Mouse (Mus musculus): Measurements from ENCODE around the gene Kat6b. TPM values are rescaled to one million over a fixed set of nuclear protein-coding genes. Genes with fewer than 3 reads are reported as not detected.

Kat6b gene
- total and polyA plus RNA-seq, 3 experiments: 2.3 to 10.9 (median 8.0) TPM

DNA sequence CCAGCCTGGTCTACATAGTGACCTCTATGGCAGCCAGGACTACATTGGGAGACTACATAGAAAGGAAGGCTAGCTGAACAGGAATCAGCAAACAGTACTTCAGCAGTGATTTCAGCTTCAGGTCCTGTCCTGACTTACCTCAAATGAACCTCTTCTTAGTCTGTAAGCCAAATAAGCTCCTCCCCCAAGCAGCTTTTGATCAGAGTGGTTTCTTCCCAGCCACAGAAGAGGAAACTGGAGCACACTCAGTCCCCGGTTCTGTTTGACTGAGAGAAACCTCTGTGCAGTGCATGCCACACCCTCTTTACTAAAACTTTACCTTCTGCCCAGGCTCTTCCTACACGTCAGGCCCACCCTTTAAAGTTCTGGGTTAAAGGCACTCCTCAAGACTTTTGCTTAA, 172.6 kb downstream of the Kat6b start:
- dilution Hi-C loops (cut with MboI; ENCODE audit: extremely low pct_ligation_motif_present, extremely low pct_unique_long_range_greater_than_20kb, low sequenced_read_pairs): no loop called here
- DNase-seq (ENCODE audit: extremely low read depth): peak; percentile 43
- TF ChIP-seq GABPA (IDR thresholded peaks at IDR 0.05; ENCODE audit: insufficient replicate concordance, low read depth, low read length): no peak
- no peak for TF ChIP-seq IRF4 (IDR thresholded peaks at IDR 0.05; ENCODE audit: low read depth, low read length)
- no peak for TF ChIP-seq E2F4 (IDR thresholded peaks at IDR 0.05; ENCODE audit: insufficient replicate concordance, low read depth, low read length)
- no peak for TF ChIP-seq PAX5 (IDR thresholded peaks at IDR 0.05; ENCODE audit: low read length)
- TF ChIP-seq POLR2A (IDR thresholded peaks at IDR 0.05; ENCODE audit: low read depth, low read length): no peak
- no peak for TF ChIP-seq EP300 (IDR thresholded peaks at IDR 0.05; ENCODE audit: low read length)
- no peak for TF ChIP-seq RCOR1 (conservative IDR thresholded peaks at IDR 0.05; ENCODE audit: low read depth, low read length)
- TF ChIP-seq TCF12 (IDR thresholded peaks at IDR 0.05; ENCODE audit: low read depth, low read length): no peak
- TF ChIP-seq SIN3A (IDR thresholded peaks at IDR 0.05; ENCODE audit: low read length): no peak
- no peak for TF ChIP-seq SMC3 (IDR thresholded peaks at IDR 0.05; ENCODE audit: low read depth, low read length)
- no peak for TF ChIP-seq MAZ (IDR thresholded peaks at IDR 0.05; ENCODE audit: low read depth, low read length)
- no peak for TF ChIP-seq ZMIZ1 (IDR thresholded peaks at IDR 0.05; ENCODE audit: low read depth, low read length)
- Histone ChIP-seq H3K4me2 (ENCODE audit: insufficient read depth, low read depth, poor library complexity, severe bottlenecking) (no peak overlapping the region), H3K27me3 (replicated peaks) (no peaks in the 10 kb centered on the region), H3K9ac (ENCODE audit: insufficient read depth, low read depth) (no peak overlapping the region), H3K9me3 (replicated peaks; ENCODE audit: low read length) (no peaks in the 10 kb centered on the region), H3K27ac (ENCODE audit: insufficient read depth, low read depth) (no peak overlapping the region), H3K4me3 (replicated peaks in 1 of 3; ENCODE audit: low read depth in 2 of 3, low read length in 2 of 3, poor library complexity in 1 of 3) (no peak overlapping the region), H3K36me3 (replicated peaks in 1 of 2; ENCODE audit: control insufficient read depth in 1 of 2, insufficient read depth in 1 of 2, low read length in 1 of 2) (peaks cover 2 to 16% of the 10 kb centered on the region in 2 experiments), H3K79me2 (replicated peaks; ENCODE audit: control insufficient read depth, extremely low read depth, insufficient read depth, poor library complexity, severe bottlenecking) (no peaks in the 10 kb centered on the region), H3K4me1 (ENCODE audit: control insufficient read depth in 1 of 2, insufficient read depth in 2 of 2) (peaks cover 0 to 9% of the 10 kb centered on the region in 2 experiments; a peak in 2 of 4 replicates)
- in situ Hi-C loops (cut with MboI; ENCODE audit: low pct_ligation_motif_present, low pct_unique_long_range_greater_than_20kb, low sequenced_read_pairs): no loop called here

DNA sequence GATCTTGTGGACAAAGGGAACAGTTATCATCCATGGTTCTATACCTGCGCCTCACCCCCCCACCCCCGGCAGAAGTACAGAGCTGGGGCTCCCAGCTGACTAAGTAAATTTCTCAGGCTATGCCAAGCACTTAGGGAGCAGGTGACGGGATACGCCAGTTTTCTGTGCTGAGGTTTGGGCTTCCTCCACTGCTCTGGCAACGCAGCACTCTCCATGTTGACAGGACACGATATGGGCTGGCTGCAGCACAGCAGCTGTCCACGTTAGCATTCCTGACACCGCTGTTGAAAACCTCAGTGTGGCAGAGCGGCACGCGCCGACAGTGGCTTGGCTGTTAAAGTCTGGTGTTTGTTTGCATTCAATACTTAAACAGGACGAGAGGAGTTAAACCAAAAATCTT, 177.9 kb downstream of the Kat6b start:
- H3K79me2 ChIP-seq (replicated peaks; ENCODE audit: control insufficient read depth, extremely low read depth, insufficient read depth, poor library complexity, severe bottlenecking): no peaks in the 10 kb centered on the region
- peaks cover 0 to 7% of the 10 kb centered on the region in 2 experiments; a peak in 2 of 4 replicates for H3K4me1 ChIP-seq (ENCODE audit: control insufficient read depth in 1 of 2, insufficient read depth in 2 of 2)
- in situ Hi-C loops (cut with MboI; ENCODE audit: low pct_ligation_motif_present, low pct_unique_long_range_greater_than_20kb, low sequenced_read_pairs): no loop called here
- no peak for TF ChIP-seq GABPA (IDR thresholded peaks at IDR 0.05; ENCODE audit: insufficient replicate concordance, low read depth, low read length)
- no peak for TF ChIP-seq NELFE (IDR thresholded peaks at IDR 0.05; ENCODE audit: low read depth, low read length)
- TF ChIP-seq MAZ (IDR thresholded peaks at IDR 0.05; ENCODE audit: low read depth, low read length): no peak
- no peak for TF ChIP-seq MAFK (IDR thresholded peaks at IDR 0.05; ENCODE audit: insufficient replicate concordance, low read length)
- TF ChIP-seq NRF1 (IDR thresholded peaks at IDR 0.05; ENCODE audit: low read depth, low read length): no peak
- TF ChIP-seq TBP (conservative IDR thresholded peaks at IDR 0.05; ENCODE audit: low read depth, low read length): no peak
- no peak for TF ChIP-seq SMC3 (IDR thresholded peaks at IDR 0.05; ENCODE audit: low read depth, low read length)
- TF ChIP-seq POLR2A (IDR thresholded peaks at IDR 0.05; ENCODE audit: low read depth, low read length): no peak
- TF ChIP-seq CHD1 (IDR thresholded peaks at IDR 0.05; ENCODE audit: low read depth, low read length): no peak
- TF ChIP-seq IRF4 (IDR thresholded peaks at IDR 0.05; ENCODE audit: low read depth, low read length): no peak
- no peaks in the 10 kb centered on the region for H3K9me3 ChIP-seq (replicated peaks; ENCODE audit: low read length)
- dilution Hi-C loops (cut with MboI; ENCODE audit: extremely low pct_ligation_motif_present, extremely low pct_unique_long_range_greater_than_20kb, low sequenced_read_pairs): no loop called here
- H3K36me3 ChIP-seq (replicated peaks in 1 of 2; ENCODE audit: control insufficient read depth in 1 of 2, insufficient read depth in 1 of 2, low read length in 1 of 2): peaks cover 20 to 46% of the 10 kb centered on the region in 2 experiments
- no peak overlapping the region for H3K9ac ChIP-seq (ENCODE audit: insufficient read depth, low read depth)
- H3K27me3 ChIP-seq (replicated peaks): no peaks in the 10 kb centered on the region
- H3K4me3 ChIP-seq (replicated peaks in 1 of 3; ENCODE audit: low read depth in 2 of 3, low read length in 2 of 3, poor library complexity in 1 of 3): no peak overlapping the region
- H3K4me2 ChIP-seq (ENCODE audit: insufficient read depth, low read depth, poor library complexity, severe bottlenecking): no peak overlapping the region
- DNase-seq (ENCODE audit: extremely low read depth): no peak
- no peak overlapping the region for H3K27ac ChIP-seq (ENCODE audit: insufficient read depth, low read depth)

All from CH12.LX (cell line).